Mouse (Mus musculus) MEL (cell line): Measurements from ENCODE around the gene Slc19a2.

Experiments used
- CHD1 ChIP-seq: IDR thresholded peaks from 2 replicates; pipeline ENCODE4 v1.6.1; 2012; ENCODE audit warnings: low read depth, mild to moderate bottlenecking, inconsistent platforms, low read length, improper control_type of control experiment
- CHD2 ChIP-seq: IDR thresholded peaks from 2 replicates; pipeline ENCODE4 v1.6.1; 2011; ENCODE audit warnings: low read length, improper control_type of control experiment
- CTCF ChIP-seq, 3 experiments: IDR thresholded peaks in 2 of 3; conservative IDR thresholded peaks in 1 of 3; 2 replicates each; pipeline ENCODE4 v1.5.1; 2011 to 2012; ENCODE audit warnings: low read length in 3 of 3, low read depth in 2 of 3, mild to moderate bottlenecking in 2 of 3, improper control_type of control experiment in 1 of 3, inconsistent platforms in 1 of 3, mixed read lengths in 1 of 3, moderate library complexity in 1 of 3; ENCODE audit not compliant: control insufficient read depth in 1 of 3, insufficient read depth in 1 of 3, poor library complexity in 1 of 3, severe bottlenecking in 1 of 3
- E2F4 ChIP-seq: IDR thresholded peaks from 2 replicates; pipeline ENCODE4 v1.6.1; 2011; ENCODE audit warnings: low read depth, low read length, improper control_type of control experiment, borderline replicate concordance
- HCFC1 ChIP-seq: IDR thresholded peaks from 2 replicates; pipeline ENCODE4 v1.6.1; 2012; ENCODE audit warnings: low read depth, mild to moderate bottlenecking, inconsistent platforms, low read length, improper control_type of control experiment, moderate library complexity
- MAFK ChIP-seq: IDR thresholded peaks from 2 replicates; pipeline ENCODE4 v1.6.1; 2011; ENCODE audit warnings: low read depth, mild to moderate bottlenecking, low read length, improper control_type of control experiment, borderline replicate concordance
- MAX ChIP-seq: IDR thresholded peaks from 2 replicates; pipeline ENCODE4 v1.6.1; 2011; ENCODE audit warnings: low read length, improper control_type of control experiment
- MEF2A ChIP-seq: IDR thresholded peaks from 2 replicates; pipeline ENCODE4 v1.6.1; 2014; ENCODE audit warnings: low read depth, mild to moderate bottlenecking, inconsistent platforms, low read length, improper control_type of control experiment; ENCODE audit not compliant: poor library complexity, insufficient replicate concordance, severe bottlenecking; ENCODE audit errors: extremely low read depth
- POLR2A ChIP-seq, 2 experiments: IDR thresholded peaks; 2 replicates each; pipeline ENCODE4 v1.6.1; 2011 to 2012; ENCODE audit warnings: low read length in 2 of 2, mild to moderate bottlenecking in 2 of 2, control low read depth in 1 of 2, improper control_type of control experiment in 1 of 2, low read depth in 1 of 2, moderate library complexity in 1 of 2; ENCODE audit not compliant: control insufficient read depth in 1 of 2, insufficient read depth in 1 of 2, poor library complexity in 1 of 2
- SIN3A ChIP-seq: IDR thresholded peaks from 2 replicates; pipeline ENCODE4 v1.6.1; 2012; ENCODE audit warnings: low read length, improper control_type of control experiment, inconsistent platforms
- TCF12 ChIP-seq: IDR thresholded peaks from 2 replicates; pipeline ENCODE4 v1.6.1; 2014; ENCODE audit warnings: low read depth, mild to moderate bottlenecking, inconsistent platforms, low read length, improper control_type of control experiment, moderate library complexity
- USF1 ChIP-seq: IDR thresholded peaks from 2 replicates; pipeline ENCODE4 v1.6.1; 2014; ENCODE audit warnings: low read depth, mild to moderate bottlenecking, inconsistent platforms, low read length, improper control_type of control experiment, moderate library complexity
- ZC3H11A ChIP-seq: IDR thresholded peaks from 2 replicates; pipeline ENCODE4 v1.6.1; 2012; ENCODE audit warnings: low read depth, mild to moderate bottlenecking, inconsistent platforms, low read length, improper control_type of control experiment
- ZNF384 ChIP-seq: IDR thresholded peaks from 2 replicates; pipeline ENCODE4 v1.6.1; 2012; ENCODE audit warnings: low read depth, mild to moderate bottlenecking, inconsistent platforms, low read length, improper control_type of control experiment

DNA sequence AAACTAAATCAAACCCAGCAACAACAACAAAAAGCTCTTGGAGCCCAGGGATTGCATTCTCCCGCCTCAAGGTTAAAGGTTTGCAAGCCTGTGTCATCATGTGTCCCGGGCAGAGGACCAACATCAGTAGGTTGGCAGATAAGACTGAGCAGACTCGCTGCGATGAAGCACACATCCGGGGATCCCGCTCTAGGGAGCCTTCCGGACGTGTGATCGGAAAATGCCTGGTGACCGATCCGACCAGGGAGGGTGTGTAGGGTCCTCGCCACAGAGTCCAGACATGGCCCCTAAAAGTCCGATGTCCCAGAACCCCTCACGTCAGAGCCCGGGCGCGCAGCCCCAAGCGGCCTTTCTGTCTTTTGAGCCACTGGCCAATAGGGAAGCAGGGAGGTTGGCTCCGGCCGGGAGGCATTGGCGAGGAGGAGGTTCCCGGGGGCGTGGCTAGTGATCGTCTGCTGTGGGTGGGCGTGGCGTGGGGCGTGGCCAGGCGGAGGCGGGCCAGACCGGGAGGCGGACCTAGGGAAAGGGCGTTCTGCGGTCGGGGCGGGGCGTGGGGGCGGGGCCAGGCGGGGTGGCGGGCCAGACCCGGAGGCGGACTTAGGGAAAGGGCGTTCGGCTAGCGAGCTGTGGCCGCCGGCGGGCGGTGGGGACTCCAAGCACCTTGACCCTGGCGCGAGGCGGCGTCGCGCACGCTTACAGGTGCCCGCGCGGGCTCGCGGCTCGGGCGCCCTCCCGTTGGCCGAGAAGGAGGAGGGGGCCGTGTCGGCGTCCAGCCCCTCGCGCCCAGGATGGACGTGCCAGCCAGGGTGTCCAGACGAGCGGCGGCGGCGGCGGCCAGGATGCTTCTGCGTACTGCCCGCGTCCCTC, at the start of gene Slc19a2:
- TF ChIP-seq CTCF (IDR thresholded peaks at IDR 0.05 in 2 of 3, conservative IDR thresholded peaks at IDR 0.05 in 1 of 3; ENCODE audit: control insufficient read depth in 1 of 3, insufficient read depth in 1 of 3, low read depth in 2 of 3, low read length in 3 of 3, poor library complexity in 1 of 3, severe bottlenecking in 1 of 3), result no peak
- peak; percentile 33 to 89; a peak in 3 of 4 replicates for TF ChIP-seq POLR2A (IDR thresholded peaks at IDR 0.05; ENCODE audit: control insufficient read depth in 1 of 2, insufficient read depth in 1 of 2, low read depth in 1 of 2, low read length in 2 of 2, poor library complexity in 1 of 2)
- peak; percentile 43; the same call in 1 of the 2 replicates for TF ChIP-seq MAX
- TF ChIP-seq HCFC1, result peak; percentile 62
- TF ChIP-seq CHD1, result no peak
- no peak for TF ChIP-seq ZC3H11A
- peak; percentile 66 for TF ChIP-seq SIN3A
- no peak for TF ChIP-seq ZNF384
- 0 out of 2 replicates have a peak, but pooled peaks have one; percentile 20 for TF ChIP-seq USF1
- TF ChIP-seq E2F4, result no peak
- 0 out of 2 replicates have a peak, but pooled peaks have one; percentile 5 for TF ChIP-seq TCF12
- TF ChIP-seq MAFK, result no peak
- TF ChIP-seq CHD2, result no peak
- TF ChIP-seq MEF2A, result no peak
